Mouse (Mus musculus) embryonic facial prominence, embryonic 11.5 days (tissue): ENCODE measurements at regions not wholly inside any gene's neighbourhood (a gene's known extent, or its start where the extent isn't known, plus 50 kb on each side); places are given as distances from the start of the nearest gene placed in this dataset.

Experiments used
- ATAC-seq: fragments of 200-750 bp; cut with Nextera tagmentation; replicated peaks from 2 replicates; pipeline ENCODE4 v1.8.0; 2017; ENCODE audit warnings: low read depth; ENCODE audit not compliant: insufficient number of reproducible peaks, low FRiP score, low TSS enrichment
- DNase-seq: peaks from one replicate; pipeline ENCODE4 v3.0.0-alpha.2; 2015; ENCODE audit warnings: low spot score
- H3K27ac ChIP-seq: fragments of 300-500 bp; sonication (generic); replicated peaks from 2 replicates; pipeline ENCODE4 v1.5.1; 2014; ENCODE audit warnings: mild to moderate bottlenecking, low read depth, low read length, control low read depth
- H3K27me3 ChIP-seq: fragments of 300-500 bp; sonication (generic); 2 replicates; pipeline ENCODE4 v1.6.1; 2014; ENCODE audit warnings: mild to moderate bottlenecking, low read length, moderate library complexity, mixed read lengths; ENCODE audit not compliant: control insufficient read depth, insufficient read depth
- H3K36me3 ChIP-seq: fragments of 300-500 bp; sonication (generic); replicated peaks from 2 replicates; pipeline ENCODE4 v1.6.1; 2014; ENCODE audit warnings: low read depth, mild to moderate bottlenecking, low read length, moderate library complexity, mixed read lengths; ENCODE audit not compliant: control insufficient read depth, insufficient read depth
- H3K4me1 ChIP-seq: fragments of 300-500 bp; sonication (generic); 2 replicates; pipeline ENCODE4 v1.6.1; 2014; ENCODE audit warnings: low read length, mixed read lengths; ENCODE audit not compliant: control insufficient read depth, insufficient read depth
- H3K4me2 ChIP-seq: fragments of 300-500 bp; sonication (generic); 2 replicates; pipeline ENCODE4 v1.6.1; 2014; ENCODE audit warnings: low read depth, mild to moderate bottlenecking, control low read depth, low read length, moderate library complexity
- H3K4me3 ChIP-seq: fragments of 300-500 bp; sonication (generic); 2 replicates; pipeline ENCODE4 v1.5.1; 2014; ENCODE audit warnings: low read depth, low read length, control low read depth
- H3K9ac ChIP-seq: fragments of 300-500 bp; sonication (generic); replicated peaks from 2 replicates; pipeline ENCODE4 v1.6.1; 2014; ENCODE audit warnings: mild to moderate bottlenecking, control low read depth, low read length
- H3K9me3 ChIP-seq: fragments of 300-500 bp; sonication (generic); replicated peaks from 2 replicates; pipeline ENCODE4 v1.6.1; 2016; ENCODE audit warnings: mild to moderate bottlenecking, low read length, inconsistent platforms, mixed read lengths; ENCODE audit not compliant: control insufficient read depth
- WGBS: fragments of 180-500 bp; shearing (Covaris S2); extraction: QIAGEN DNeasy Blood & Tissue Kit; methylation state at CpG from one replicate; pipeline ENCODE4 v1.1.7; 2014; 5-methylcytosine and 5-hydroxymethylcytosine counted together

DNA sequence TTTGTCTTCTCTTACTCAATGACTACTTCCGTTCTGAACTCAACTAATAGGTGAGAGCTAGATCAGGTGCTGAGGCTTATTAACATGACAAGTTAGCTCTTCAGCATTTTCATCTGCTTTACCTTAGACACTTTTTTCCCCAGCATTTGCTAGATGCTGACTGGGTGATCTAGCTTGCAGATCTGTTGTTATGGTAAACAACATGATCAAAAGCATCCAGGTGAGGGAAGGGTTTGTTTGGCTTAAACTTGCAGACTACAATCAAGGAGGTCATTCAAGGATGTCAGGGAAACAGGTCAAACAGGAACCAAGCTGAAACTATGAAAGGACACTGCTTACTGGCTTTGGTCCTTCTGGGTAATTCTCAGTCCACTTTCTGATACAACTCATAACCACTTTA is 1731.2 kb upstream of the Flrt2 start:
- Histone ChIP-seq H3K4me3 (no peak overlapping the region), H3K36me3 (no peaks in the 10 kb centered on the region), H3K9ac (no peak overlapping the region), H3K27ac (no peak overlapping the region), H3K9me3 (no peaks in the 10 kb centered on the region), H3K27me3 (no peaks in the 10 kb centered on the region), H3K4me2 (no peak overlapping the region), H3K4me1 (no peaks in the 10 kb centered on the region)
- DNase-seq (no peak), ATAC-seq (no peak)
- WGBS: 78% methylated on average over 1 of the region's 1 CpGs

DNA sequence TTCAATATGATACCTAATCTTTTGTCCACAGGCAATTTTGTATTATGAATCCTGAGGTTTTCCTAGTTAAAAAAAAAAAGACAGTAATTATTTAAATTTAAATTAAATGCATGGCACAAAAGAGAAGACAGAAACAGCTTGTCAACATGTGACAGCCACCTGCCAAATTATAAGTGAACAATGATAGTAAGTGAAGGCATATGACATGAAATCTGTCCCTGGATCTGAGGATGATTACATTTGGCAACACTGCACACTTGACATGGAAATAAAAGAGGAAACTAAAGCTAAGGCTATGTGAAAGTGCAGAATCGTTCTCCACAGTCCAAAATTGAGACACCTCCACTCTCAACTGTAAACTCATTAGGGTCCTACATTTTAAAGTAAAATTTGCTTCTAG is 1710.7 kb upstream of the Flrt2 start:
- Histone ChIP-seq H3K4me2 (no peak overlapping the region), H3K27me3 (no peaks in the 10 kb centered on the region), H3K36me3 (no peaks in the 10 kb centered on the region), H3K27ac (no peak overlapping the region), H3K9ac (no peak overlapping the region), H3K4me3 (no peak overlapping the region), H3K9me3 (no peaks in the 10 kb centered on the region), H3K4me1 (no peaks in the 10 kb centered on the region)
- 63% methylated on average over 1 of the region's 1 CpGs for WGBS
- DNase-seq: no peak
- no peak for ATAC-seq

DNA sequence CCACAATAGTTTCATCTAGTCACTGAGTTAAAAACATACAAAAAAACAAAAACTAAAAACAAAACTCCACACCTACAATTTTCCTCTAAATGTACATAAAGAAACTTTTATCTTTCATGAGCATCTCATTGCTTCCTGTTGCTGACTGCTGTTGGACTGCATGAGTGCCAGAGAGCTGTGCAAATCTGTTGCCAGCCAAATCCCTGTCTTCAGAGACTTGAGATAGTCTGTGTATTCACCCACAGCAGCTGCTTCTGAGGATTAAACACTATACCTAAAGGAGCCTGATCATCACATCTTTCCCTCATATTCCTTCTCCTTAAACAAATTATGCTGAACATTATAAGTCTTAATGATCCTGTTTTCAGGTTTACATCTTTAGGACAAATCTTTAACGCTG is 1700.5 kb upstream of the Flrt2 start:
- Histone ChIP-seq H3K27ac (no peak overlapping the region), H3K4me2 (no peak overlapping the region), H3K27me3 (no peaks in the 10 kb centered on the region), H3K4me3 (no peak overlapping the region), H3K36me3 (no peaks in the 10 kb centered on the region), H3K4me1 (no peaks in the 10 kb centered on the region), H3K9ac (no peak overlapping the region), H3K9me3 (no peaks in the 10 kb centered on the region)
- WGBS: 83% methylated on average over 1 of the region's 1 CpGs
- DNase-seq: no peak
- no peak for ATAC-seq

DNA sequence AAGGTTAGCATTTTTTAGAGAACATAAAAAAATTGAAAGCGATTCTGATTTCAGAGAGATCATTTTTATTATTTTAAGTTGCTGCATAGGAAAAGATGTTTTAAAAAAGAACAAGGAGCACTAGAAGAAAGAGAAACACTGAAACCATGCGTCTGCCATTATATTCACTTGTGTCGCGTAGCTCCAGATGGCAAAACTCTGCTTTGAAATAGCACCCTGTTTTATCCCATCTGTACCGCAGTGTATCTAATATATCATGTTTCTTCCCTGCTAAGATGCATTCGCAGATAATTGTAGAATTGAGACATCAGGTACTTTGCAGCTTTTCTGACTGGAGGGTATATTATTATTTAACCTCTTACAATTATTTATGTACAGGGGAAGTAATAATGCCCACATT is 1698.2 kb upstream of the Flrt2 start:
- no peak overlapping the region for H3K4me3 ChIP-seq
- H3K27ac ChIP-seq: no peak overlapping the region
- H3K4me1 ChIP-seq: no peaks in the 10 kb centered on the region
- H3K9me3 ChIP-seq: no peaks in the 10 kb centered on the region
- H3K9ac ChIP-seq: no peak overlapping the region
- WGBS: 81% methylated on average over 6 of the region's 6 CpGs
- no peak for ATAC-seq
- no peaks in the 10 kb centered on the region for H3K36me3 ChIP-seq
- H3K27me3 ChIP-seq: no peaks in the 10 kb centered on the region
- H3K4me2 ChIP-seq: no peak overlapping the region
- no peak for DNase-seq

DNA sequence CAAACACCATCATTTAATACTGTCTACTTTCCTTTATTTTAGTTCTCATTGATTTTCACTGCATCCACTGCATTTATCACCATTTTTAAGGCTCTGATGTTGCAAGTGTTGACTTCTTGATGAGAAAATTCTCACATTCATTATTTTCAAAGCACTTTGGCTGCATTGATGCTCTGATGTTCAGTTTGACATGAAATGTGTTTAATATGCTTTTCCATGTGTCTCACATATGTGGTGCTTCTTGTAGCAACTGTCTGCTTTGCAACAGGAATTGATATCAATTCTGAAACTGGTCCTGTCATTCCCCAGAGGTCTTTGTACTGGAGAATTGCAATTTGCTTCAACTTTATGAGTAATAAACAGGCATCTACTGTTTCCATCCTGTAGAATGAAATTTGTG is 1676.1 kb upstream of the Flrt2 start:
- H3K27ac ChIP-seq: no peak overlapping the region
- no peak overlapping the region for H3K4me3 ChIP-seq
- ATAC-seq (no peak), DNase-seq (no peak)
- H3K4me2 ChIP-seq: no peak overlapping the region
- no peaks in the 10 kb centered on the region for H3K27me3 ChIP-seq
- no peak overlapping the region for H3K9ac ChIP-seq
- H3K36me3 ChIP-seq: no peaks in the 10 kb centered on the region
- H3K9me3 ChIP-seq: no peaks in the 10 kb centered on the region
- no peaks in the 10 kb centered on the region for H3K4me1 ChIP-seq

DNA sequence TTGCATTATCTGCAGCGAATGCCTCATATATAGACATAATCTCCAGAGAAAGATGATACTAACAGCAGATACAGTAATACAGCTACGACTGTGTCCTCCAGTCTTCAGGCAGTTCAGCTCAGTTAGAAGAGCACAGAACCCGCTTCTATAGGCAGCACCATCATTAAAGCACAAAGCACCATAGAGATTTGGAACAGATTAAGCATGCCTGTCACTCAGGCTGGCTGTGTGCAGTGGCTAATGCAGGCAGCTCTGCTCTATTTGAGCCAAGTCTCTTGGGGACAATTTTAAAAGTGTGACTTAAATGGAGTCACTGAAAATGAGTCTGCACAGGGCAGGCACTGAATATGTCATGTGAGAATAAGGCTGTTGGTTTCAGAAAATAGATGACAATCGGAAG is 1660.7 kb upstream of the Flrt2 start:
- Histone ChIP-seq H3K9me3 (no peaks in the 10 kb centered on the region), H3K36me3 (no peaks in the 10 kb centered on the region), H3K4me2 (no peak overlapping the region), H3K27ac (no peak overlapping the region), H3K4me3 (no peak overlapping the region), H3K9ac (no peak overlapping the region), H3K4me1 (no peaks in the 10 kb centered on the region), H3K27me3 (no peaks in the 10 kb centered on the region)
- DNase-seq: peak; percentile 9
- 57% methylated on average over 4 of the region's 4 CpGs for WGBS
- ATAC-seq: 0 out of 2 replicates have a peak, but pooled peaks have one; percentile 72

DNA sequence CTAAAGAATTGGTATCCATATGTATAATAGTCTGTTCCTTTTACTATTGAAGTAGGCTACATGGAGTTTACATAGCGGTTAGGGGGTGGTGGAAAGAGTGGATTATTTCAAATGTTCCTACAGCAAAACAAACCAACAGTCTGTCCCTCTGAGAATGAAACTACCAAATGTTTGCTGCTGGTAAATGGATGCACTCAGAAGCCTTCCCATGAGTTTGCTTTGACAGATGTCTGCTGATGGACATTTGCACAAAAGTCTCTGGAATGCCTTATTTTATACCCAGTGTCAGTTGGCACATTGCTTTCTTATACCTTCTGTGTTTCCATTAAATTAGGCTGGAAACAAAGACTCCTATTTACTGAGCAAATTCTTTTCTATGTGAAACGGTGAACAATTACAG is 1644.1 kb upstream of the Flrt2 start:
- no peak overlapping the region for H3K9ac ChIP-seq
- no peaks in the 10 kb centered on the region for H3K4me1 ChIP-seq
- no peaks in the 10 kb centered on the region for H3K9me3 ChIP-seq
- 78% methylated on average over 2 of the region's 2 CpGs for WGBS
- no peaks in the 10 kb centered on the region for H3K27me3 ChIP-seq
- H3K36me3 ChIP-seq: no peaks in the 10 kb centered on the region
- no peak overlapping the region for H3K4me2 ChIP-seq
- no peak overlapping the region for H3K4me3 ChIP-seq
- ATAC-seq: no peak
- H3K27ac ChIP-seq: no peak overlapping the region
- DNase-seq: no peak

DNA sequence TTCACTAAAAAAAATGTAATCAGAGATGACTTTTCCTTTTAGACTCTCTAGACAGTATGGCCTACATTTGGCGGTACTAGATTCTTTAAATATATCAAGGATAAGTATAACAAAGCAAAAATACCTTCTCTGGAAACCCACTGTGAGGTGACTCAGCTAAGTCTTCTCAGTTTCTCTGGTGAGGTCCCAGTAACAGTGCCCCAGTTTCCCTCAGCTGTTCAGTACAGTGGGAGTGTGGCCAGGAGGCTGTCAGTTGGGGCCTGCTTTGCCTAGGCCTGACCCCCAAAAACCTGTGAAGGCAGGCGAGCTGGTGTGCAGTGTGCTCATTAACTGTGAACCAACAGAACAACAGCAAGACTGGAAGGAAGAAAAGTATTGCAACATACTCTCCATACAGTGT is 1634.3 kb upstream of the Flrt2 start:
- DNase-seq (no peak), ATAC-seq (no peak)
- no peaks in the 10 kb centered on the region for H3K36me3 ChIP-seq
- no peak overlapping the region for H3K4me2 ChIP-seq
- no peak overlapping the region for H3K27ac ChIP-seq
- no peak overlapping the region for H3K4me3 ChIP-seq
- H3K4me1 ChIP-seq: no peaks in the 10 kb centered on the region
- WGBS: 78% methylated on average over 2 of the region's 2 CpGs
- H3K9me3 ChIP-seq: no peaks in the 10 kb centered on the region
- no peaks in the 10 kb centered on the region for H3K27me3 ChIP-seq
- no peak overlapping the region for H3K9ac ChIP-seq

DNA sequence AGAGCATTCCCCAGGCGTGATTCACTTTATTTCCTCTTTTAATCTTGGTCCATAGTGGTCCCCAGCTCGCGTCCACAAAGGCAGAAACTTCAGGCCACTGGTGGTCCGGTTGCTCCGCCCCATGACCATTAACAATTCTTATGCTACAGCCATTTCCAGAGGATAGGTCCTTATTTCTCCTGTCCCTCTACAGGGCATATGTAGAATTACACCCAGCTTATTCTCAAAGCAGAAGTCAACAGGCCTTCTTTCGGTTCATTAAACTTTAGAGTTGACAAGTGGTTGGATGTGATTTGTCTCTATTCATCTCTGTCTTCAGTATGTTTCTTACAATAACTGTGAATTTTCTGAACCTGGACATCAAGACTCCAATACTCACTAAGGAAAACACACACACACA is 1632.4 kb upstream of the Flrt2 start:
- Histone ChIP-seq H3K27ac (no peak overlapping the region), H3K9ac (no peak overlapping the region), H3K9me3 (no peaks in the 10 kb centered on the region), H3K4me1 (no peaks in the 10 kb centered on the region), H3K27me3 (no peaks in the 10 kb centered on the region), H3K4me2 (no peak overlapping the region), H3K4me3 (no peak overlapping the region), H3K36me3 (no peaks in the 10 kb centered on the region)
- no peak for DNase-seq
- WGBS: 88% methylated on average over 6 of the region's 6 CpGs
- no peak for ATAC-seq
